Mouse (Mus musculus) 3T3-L1 (cell line): Measurements from ENCODE around the gene Tnk1.

ENCODE experiments used
- DNase-seq: peaks from one replicate; pipeline ENCODE4 v3.0.0-alpha.2; 2015; ENCODE audit warnings: low read depth, low spot score

Gene Tnk1

GRCm38 (mm10) chr11:69858113-69858998 is at the start of gene Tnk1:
TSS of gene Tnk1 (minus strand) at chr11:69858730.
- DNase-seq = no peak

GRCm38 (mm10) chr11:69904311-69904710 is 45.8 kb upstream of the Tnk1 start:
- DNase-seq = no peak

GRCm38 (mm10) chr11:69902972-69903371 is 44.4 kb upstream of the Tnk1 start:
- no peak for DNase-seq

- DNase-seq = peak; percentile 30
These were observed 43.5 kb upstream of the Tnk1 start for GRCm38 (mm10) chr11:69901993-69902392.

- peak; percentile 97 for DNase-seq
These were observed 42.9 kb upstream of the Tnk1 start for GRCm38 (mm10) chr11:69901406-69901846.

GRCm38 (mm10) chr11:69900471-69901405 is 42.2 kb upstream of the Tnk1 start, which contains the start of the genes 2810408A11Rik and Neurl4:
TSS of gene 2810408A11Rik (minus strand) at chr11:69900987.
TSS of gene Neurl4 (plus strand) at chr11:69901072.
- peak; percentile 96 for DNase-seq

GRCm38 (mm10) chr11:69899870-69900269 is 41.3 kb upstream of the Tnk1 start:
- no peak for DNase-seq

- no peak for DNase-seq
These were observed 36.8 kb upstream of the Tnk1 start, which contains the start of gene Acap1 for GRCm38 (mm10) chr11:69895291-69895690. TSS of gene Acap1 (minus strand) at chr11:69895539.

- DNase-seq = no peak
These were observed 36.1 kb upstream of the Tnk1 start for GRCm38 (mm10) chr11:69894671-69895070.

- no peak for DNase-seq
These were observed 33.0 kb upstream of the Tnk1 start for GRCm38 (mm10) chr11:69891482-69891881.

GRCm38 (mm10) chr11:69886907-69887635 is 28.5 kb upstream of the Tnk1 start:
- peak; percentile 45 for DNase-seq

GRCm38 (mm10) chr11:69884663-69885062 is 26.1 kb upstream of the Tnk1 start:
- no peak for DNase-seq

GRCm38 (mm10) chr11:69884240-69884639 is 25.7 kb upstream of the Tnk1 start:
- DNase-seq = no peak

GRCm38 (mm10) chr11:69883527-69884151 is 25.1 kb upstream of the Tnk1 start:
- peak; percentile 78 for DNase-seq

GRCm38 (mm10) chr11:69883066-69883465 is 24.5 kb upstream of the Tnk1 start:
- peak; percentile 56 for DNase-seq

GRCm38 (mm10) chr11:69881787-69882670 is 23.5 kb upstream of the Tnk1 start:
- DNase-seq = no peak

- DNase-seq = peak; percentile 86
These were observed 22.5 kb upstream of the Tnk1 start, which contains the start of gene Kctd11 for GRCm38 (mm10) chr11:69880853-69881603. TSS of gene Kctd11 (minus strand) at chr11:69881406.

GRCm38 (mm10) chr11:69880506-69880852 is 21.9 kb upstream of the Tnk1 start:
- DNase-seq = peak; percentile 94

GRCm38 (mm10) chr11:69879711-69880110 is 21.2 kb upstream of the Tnk1 start:
- no peak for DNase-seq
